Mouse (Mus musculus): ENCODE data around the gene Cass4. TPM values are rescaled to one million over a fixed set of nuclear protein-coding genes. Genes with fewer than 3 reads are reported as not detected.

The Cass4 gene
- polyA plus RNA-seq, 1 experiment from 2014 or later, result 0.31 TPM

DNA sequence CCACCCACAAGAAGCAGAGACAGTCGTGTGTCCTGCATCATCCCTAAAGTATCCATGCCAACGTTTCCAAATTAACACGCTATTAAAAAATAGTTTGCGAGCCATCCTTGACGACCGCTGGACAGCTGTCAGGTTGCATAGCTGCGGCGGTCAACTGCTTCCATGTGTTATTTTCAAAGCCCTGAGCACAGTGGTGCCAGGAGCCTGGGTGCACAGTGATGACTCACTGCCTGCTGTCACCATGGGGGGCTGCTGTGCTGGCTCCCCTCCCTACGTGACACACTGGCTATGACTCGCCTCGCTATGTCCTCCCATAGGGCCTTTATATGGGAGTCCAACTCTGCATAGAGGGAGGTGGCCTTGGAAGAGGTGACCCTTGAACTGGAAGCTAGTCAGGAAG is 17.5 kb downstream of the Cass4 start:
- ATAC-seq (ENCODE audit: insufficient number of reproducible peaks, insufficient read depth, low FRiP score, low TSS enrichment, low read depth), result no peak
- no peak overlapping the region for H3K27ac ChIP-seq

DNA sequence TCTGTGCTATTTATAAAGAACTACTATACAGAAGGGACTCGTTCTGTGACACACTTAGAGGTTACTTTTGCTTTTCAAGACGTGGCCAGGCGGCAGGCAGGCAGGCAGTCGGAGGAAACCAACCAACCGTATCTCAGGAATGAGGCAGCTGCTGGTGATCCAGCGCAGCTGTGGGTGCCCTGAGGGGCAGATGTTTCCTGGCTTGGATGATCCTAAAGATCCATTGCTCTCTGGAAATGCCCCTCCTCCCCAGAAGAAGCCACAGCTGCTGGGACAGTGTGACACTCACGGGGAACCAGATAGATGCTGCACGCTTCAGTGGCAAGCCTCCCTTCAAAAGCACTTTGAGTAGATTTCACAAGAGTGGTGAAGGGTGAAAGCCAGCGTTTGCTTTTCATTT is 18.9 kb downstream of the Cass4 start:
- Histone ChIP-seq H3K9me3 (no peaks in the 10 kb centered on the region), H3K4me1 (replicated peaks) (peaks cover 13% of the 10 kb centered on the region), H3K36me3 (no peaks in the 10 kb centered on the region), H3K27me3 (peaks cover 3% of the 10 kb centered on the region; the same call in 1 of the 2 replicates), H3K9ac (replicated peaks) (no peak overlapping the region), H3K4me2 (0 out of 2 replicates have a peak overlapping the region, but pooled peaks have one; percentile 4), H3K4me3 (replicated peaks) (no peak overlapping the region), H3K27ac (no peak overlapping the region)
- no peak for ATAC-seq (ENCODE audit: insufficient number of reproducible peaks, insufficient read depth, low FRiP score, low TSS enrichment, low read depth)
- WGBS, result 22% methylated on average over 9 of the region's 9 CpGs

More for the DNA sequence above, 17.5 kb downstream of the Cass4 start:
- Histone ChIP-seq H3K9me3 (no peaks in the 10 kb centered on the region), H3K9ac (replicated peaks) (no peak overlapping the region), H3K36me3 (no peaks in the 10 kb centered on the region), H3K4me3 (replicated peaks) (no peak overlapping the region), H3K4me1 (replicated peaks) (peaks cover 13% of the 10 kb centered on the region), H3K27me3 (peaks cover 3% of the 10 kb centered on the region; the same call in 1 of the 2 replicates), H3K4me2 (no peak overlapping the region)
- WGBS, result 70% methylated on average over 11 of the region's 11 CpGs

DNA sequence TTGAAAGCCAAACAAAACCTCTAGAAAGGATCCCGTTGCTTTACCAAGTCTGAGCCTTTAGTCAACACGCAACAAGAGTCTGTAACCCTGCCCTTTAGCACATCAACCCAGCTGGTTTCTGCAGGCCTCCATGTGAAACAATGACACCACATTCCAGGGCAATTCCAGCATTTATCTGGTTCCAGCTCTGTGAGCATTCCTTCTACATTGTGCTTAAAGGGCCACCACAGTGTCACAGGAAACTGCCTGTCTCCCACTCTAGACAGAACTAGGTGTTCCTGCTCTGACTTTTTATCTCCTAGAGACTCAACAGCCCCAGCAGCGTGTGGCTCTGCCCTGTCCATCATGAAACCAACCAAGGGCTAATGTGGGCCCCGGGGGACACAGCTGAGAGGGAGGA is 19.7 kb downstream of the Cass4 start:
- 33% methylated on average over 4 of the region's 4 CpGs for WGBS
- no peaks in the 10 kb centered on the region for H3K9me3 ChIP-seq
- H3K36me3 ChIP-seq, result no peaks in the 10 kb centered on the region
- no peak for ATAC-seq (ENCODE audit: insufficient number of reproducible peaks, insufficient read depth, low FRiP score, low TSS enrichment, low read depth)
- H3K4me2 ChIP-seq, result no peak overlapping the region
- no peak overlapping the region for H3K4me3 ChIP-seq (replicated peaks)
- H3K9ac ChIP-seq (replicated peaks), result no peak overlapping the region
- no peak overlapping the region for H3K27ac ChIP-seq
- peaks cover 13% of the 10 kb centered on the region for H3K4me1 ChIP-seq (replicated peaks)
- peaks cover under 1% of the 10 kb centered on the region; the same call in 1 of the 2 replicates for H3K27me3 ChIP-seq

DNA sequence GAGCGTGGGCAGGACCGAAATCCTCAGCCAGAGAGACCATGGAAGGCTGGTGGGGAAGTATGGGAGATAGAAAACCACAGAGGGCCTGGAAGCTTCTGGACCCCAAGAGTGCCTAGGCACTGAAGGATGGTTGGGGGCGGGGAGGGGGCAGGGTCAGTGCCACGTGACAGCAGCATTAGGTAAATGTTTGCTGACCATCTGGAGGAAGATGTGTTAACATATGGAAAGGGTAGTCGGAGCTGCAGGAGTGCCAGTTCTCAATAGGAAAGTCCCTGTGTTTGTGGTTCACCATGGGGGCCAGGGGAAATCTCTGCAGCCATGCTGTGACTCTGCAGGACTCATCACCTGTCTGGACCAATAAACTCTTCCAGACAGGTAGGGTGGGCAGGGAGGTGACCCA is 20.3 kb downstream of the Cass4 start:
- Histone ChIP-seq H3K4me2 (no peak overlapping the region), H3K4me3 (replicated peaks) (no peak overlapping the region), H3K9ac (replicated peaks) (no peak overlapping the region), H3K27ac (no peak overlapping the region), H3K4me1 (replicated peaks) (peaks cover 13% of the 10 kb centered on the region), H3K9me3 (no peaks in the 10 kb centered on the region), H3K36me3 (no peaks in the 10 kb centered on the region), H3K27me3 (peaks cover under 1% of the 10 kb centered on the region; the same call in 1 of the 2 replicates)
- WGBS, result 49% methylated on average over 5 of the region's 5 CpGs
- ATAC-seq (ENCODE audit: insufficient number of reproducible peaks, insufficient read depth, low FRiP score, low TSS enrichment, low read depth), result no peak

DNA sequence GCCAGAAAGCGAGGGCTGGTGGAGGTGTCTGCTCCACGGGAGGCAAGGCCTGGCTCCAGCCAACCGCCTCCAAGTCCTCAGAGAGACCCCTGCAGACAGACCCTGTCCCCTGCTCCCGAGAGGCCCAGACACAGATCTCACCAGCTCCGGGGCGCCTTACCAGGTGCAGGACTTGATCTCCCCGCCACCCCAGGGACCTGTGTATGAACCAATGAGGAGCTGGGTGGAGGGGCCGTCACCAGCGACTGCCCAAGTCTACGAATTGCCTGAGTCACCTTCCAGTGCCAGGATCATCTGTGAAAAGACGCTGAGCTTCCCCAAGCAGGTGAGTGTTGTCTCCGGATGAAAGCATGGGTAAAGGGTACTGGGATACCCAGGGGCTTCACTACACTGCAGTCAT is 22.6 kb downstream of the Cass4 start:
- no peak overlapping the region for H3K9ac ChIP-seq (replicated peaks)
- no peak for ATAC-seq (ENCODE audit: insufficient number of reproducible peaks, insufficient read depth, low FRiP score, low TSS enrichment, low read depth)
- H3K4me2 ChIP-seq, result no peak overlapping the region
- H3K27ac ChIP-seq, result no peak overlapping the region
- whole genome bisulfite sequencing, result 60% methylated on average over 12 of the region's 12 CpGs
- H3K27me3 ChIP-seq, result peaks cover 3% of the 10 kb centered on the region; the same call in 1 of the 2 replicates
- peaks cover 13% of the 10 kb centered on the region for H3K4me1 ChIP-seq (replicated peaks)
- no peaks in the 10 kb centered on the region for H3K9me3 ChIP-seq
- H3K4me3 ChIP-seq (replicated peaks), result no peak overlapping the region
- H3K36me3 ChIP-seq, result no peaks in the 10 kb centered on the region

DNA sequence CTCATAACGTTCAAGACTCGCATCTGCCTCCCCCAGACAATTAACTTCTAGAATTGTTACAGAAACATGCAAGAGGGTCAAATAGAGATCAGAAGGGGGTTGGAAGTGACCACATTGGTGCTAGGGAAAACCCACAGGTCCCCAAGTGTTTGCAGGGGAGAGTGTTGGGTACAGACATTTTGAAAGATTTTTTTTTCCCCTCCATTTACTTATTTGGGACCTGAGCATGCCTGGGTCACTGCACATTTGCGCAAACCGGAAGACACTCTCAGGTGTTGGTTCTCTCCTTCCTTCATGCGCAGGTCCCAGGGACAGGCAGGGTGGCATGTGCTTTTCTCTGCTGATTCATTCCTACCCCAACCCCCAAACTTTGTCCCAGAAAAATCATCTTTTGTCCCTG is 23.3 kb downstream of the Cass4 start:
- no peak for ATAC-seq (ENCODE audit: insufficient number of reproducible peaks, insufficient read depth, low FRiP score, low TSS enrichment, low read depth)
- Histone ChIP-seq H3K4me2 (no peak overlapping the region), H3K36me3 (no peaks in the 10 kb centered on the region), H3K9me3 (no peaks in the 10 kb centered on the region), H3K4me3 (replicated peaks) (no peak overlapping the region), H3K27ac (no peak overlapping the region), H3K27me3 (peaks cover 3% of the 10 kb centered on the region; the same call in 1 of the 2 replicates), H3K4me1 (replicated peaks) (peaks cover 13% of the 10 kb centered on the region), H3K9ac (replicated peaks) (no peak overlapping the region)
- 90% methylated on average over 5 of the region's 5 CpGs for WGBS

DNA sequence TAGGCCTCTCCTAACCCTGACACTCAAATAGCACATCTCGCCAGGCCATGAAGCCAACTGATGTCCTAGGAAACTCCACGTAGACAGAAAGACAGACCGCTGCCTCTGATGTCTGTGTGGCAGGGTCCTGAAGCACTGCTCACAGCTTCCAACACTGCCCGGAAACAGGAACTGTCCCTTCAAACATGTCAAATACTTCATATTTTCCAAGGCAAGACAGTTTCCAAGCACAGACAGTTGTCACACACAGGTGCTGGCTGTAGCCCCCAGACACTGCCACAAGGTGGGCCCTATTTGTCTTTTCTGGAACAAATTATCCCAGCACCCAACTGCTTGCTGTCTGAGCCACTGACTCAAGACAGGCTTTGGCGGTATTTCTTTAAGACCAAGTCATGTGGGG is 24.6 kb downstream of the Cass4 start:
- no peak for ATAC-seq (ENCODE audit: insufficient number of reproducible peaks, insufficient read depth, low FRiP score, low TSS enrichment, low read depth)
- Histone ChIP-seq H3K4me2 (no peak overlapping the region), H3K27me3 (peaks cover 3% of the 10 kb centered on the region; the same call in 1 of the 2 replicates), H3K4me1 (replicated peaks) (peaks cover 4% of the 10 kb centered on the region; the same call in 1 of the 2 replicates), H3K9ac (replicated peaks) (no peak overlapping the region), H3K4me3 (replicated peaks) (no peak overlapping the region), H3K36me3 (no peaks in the 10 kb centered on the region), H3K27ac (no peak overlapping the region), H3K9me3 (no peaks in the 10 kb centered on the region)
- 93% methylated on average over 5 of the region's 5 CpGs for WGBS

DNA sequence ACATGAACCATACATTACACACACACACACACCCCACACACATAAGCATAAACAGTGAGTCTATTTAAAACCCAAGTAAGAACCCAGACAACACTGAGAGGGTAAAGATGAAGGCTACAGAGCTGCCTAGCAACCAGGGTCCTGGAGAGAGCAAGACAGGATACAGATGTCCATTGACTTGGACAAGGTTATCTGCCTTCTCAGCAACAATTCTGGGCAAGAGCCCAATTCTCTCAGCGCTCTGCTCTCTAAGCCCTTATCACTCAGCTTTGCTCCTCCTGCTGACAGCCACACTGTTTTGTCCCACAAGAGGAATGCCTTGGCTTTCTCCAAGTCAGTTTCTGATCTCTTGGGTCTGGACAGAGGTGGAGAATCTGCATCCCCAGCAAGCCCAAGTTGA is 37.0 kb downstream of the Cass4 start:
- H3K27ac ChIP-seq, result no peak overlapping the region
- no peak overlapping the region for H3K4me2 ChIP-seq
- ATAC-seq (ENCODE audit: insufficient number of reproducible peaks, insufficient read depth, low FRiP score, low TSS enrichment, low read depth), result no peak
- H3K4me3 ChIP-seq (replicated peaks), result no peak overlapping the region
- 0 out of 2 replicates have a peak, but pooled peaks cover 3% of the 10 kb centered on the region for H3K27me3 ChIP-seq
- no peaks in the 10 kb centered on the region for H3K4me1 ChIP-seq (replicated peaks)
- no peaks in the 10 kb centered on the region for H3K36me3 ChIP-seq
- H3K9ac ChIP-seq (replicated peaks), result no peak overlapping the region
- 89% methylated on average over 1 of the region's 1 CpGs for WGBS
- no peaks in the 10 kb centered on the region for H3K9me3 ChIP-seq

DNA sequence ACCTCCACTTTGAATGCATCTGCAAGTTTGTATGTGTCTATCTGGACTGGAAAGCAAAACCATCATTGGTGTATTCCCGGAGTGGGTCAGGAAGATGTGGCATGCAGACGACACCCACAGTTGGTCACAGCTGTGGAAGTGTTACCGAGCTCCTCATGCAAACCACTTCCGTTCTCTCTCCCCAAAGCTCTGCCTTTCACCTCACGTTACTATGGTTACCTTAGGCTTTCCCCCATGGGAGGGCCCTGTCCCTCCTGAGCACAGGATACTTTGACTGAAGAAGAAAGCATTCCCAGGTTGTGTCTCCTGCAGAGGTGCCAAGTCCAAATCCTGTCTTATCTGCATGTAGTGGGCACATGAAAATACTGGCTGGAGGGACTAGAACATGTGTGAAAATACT is 40.2 kb downstream of the Cass4 start:
- no peak for ATAC-seq (ENCODE audit: insufficient number of reproducible peaks, insufficient read depth, low FRiP score, low TSS enrichment, low read depth)
- WGBS, result 51% methylated on average over 5 of the region's 5 CpGs

DNA sequence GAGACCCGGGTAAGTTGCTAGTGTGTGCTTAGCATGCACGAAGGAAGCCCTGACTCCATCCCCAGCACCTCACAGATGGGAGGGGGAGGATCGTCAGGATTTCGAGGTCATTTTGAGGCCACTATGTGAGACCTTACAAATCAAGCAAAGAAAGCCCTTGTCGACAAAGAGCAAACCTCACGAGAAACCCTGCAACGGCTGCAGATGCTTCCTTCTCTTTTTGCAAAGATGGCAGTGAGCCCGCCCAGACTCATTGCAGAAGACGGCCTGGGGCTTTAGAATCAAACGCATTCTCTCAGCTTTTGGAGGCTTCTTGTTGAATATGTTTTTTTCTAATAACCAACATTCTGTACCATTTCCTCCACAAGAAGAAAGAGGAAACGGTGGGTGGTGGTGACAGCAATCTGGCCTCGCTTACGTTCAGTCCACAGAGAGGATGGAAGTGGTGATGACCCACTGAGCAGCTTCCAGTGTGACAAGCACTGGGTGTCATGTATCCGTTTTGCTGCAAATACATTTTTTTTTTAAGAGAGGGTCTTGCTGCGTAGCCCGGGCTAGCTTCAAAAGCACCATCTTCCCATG is 43.9 kb downstream of the Cass4 start:
- Histone ChIP-seq H3K9ac (replicated peaks) (no peak overlapping the region), H3K27me3 (no peaks in the 10 kb centered on the region), H3K4me1 (replicated peaks) (peaks cover 14% of the 10 kb centered on the region), H3K27ac (no peak overlapping the region), H3K4me2 (no peak overlapping the region), H3K36me3 (no peaks in the 10 kb centered on the region), H3K4me3 (replicated peaks) (no peak overlapping the region), H3K9me3 (no peaks in the 10 kb centered on the region)
- ATAC-seq (ENCODE audit: insufficient number of reproducible peaks, insufficient read depth, low FRiP score, low TSS enrichment, low read depth), result no peak
- WGBS, result 70% methylated on average over 16 of the region's 16 CpGs

More for the DNA sequence above, 40.2 kb downstream of the Cass4 start:
- Histone ChIP-seq H3K27ac (no peak overlapping the region), H3K9me3 (no peaks in the 10 kb centered on the region), H3K4me2 (no peak overlapping the region), H3K27me3 (0 out of 2 replicates have a peak, but pooled peaks cover 3% of the 10 kb centered on the region), H3K36me3 (no peaks in the 10 kb centered on the region), H3K4me3 (replicated peaks) (no peak overlapping the region), H3K4me1 (replicated peaks) (no peaks in the 10 kb centered on the region), H3K9ac (replicated peaks) (no peak overlapping the region)

DNA sequence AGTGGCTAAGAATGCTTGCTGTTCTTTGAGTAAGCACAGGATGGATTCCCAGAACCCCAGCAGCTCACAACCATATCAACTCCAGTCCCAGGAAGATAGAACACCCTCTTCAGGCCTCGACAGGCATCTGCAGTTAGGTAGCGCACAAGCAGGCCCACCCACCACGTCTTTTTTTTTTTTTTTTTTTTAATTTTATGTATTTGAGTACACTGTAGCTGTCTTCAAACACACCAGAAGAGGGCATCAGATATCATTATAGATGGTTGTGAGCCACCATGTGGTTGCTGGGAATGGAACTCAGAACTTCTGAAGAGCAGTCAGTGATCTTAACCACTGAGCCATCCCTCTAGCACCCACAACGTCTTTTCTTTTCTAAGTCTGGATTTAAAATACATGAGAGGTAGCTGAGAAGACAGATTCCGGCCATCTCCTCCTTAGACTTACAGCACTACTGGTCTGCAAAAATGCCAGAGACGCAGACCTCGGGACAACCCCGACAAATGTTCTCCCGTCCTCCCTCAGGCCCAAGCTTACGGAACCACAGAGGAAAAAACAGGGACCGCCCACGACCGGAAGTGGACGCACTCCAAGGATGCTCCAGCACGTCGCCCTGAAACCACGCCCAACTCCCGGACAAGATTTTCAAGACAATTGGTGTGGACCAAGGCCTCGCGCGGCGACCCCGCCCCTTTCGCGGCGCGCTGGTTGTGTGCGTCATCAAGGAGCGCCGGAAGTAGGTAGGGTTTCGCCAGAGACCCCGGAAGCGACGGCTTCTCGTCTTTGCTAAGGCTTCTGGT is 46.4 kb downstream of the Cass4 start, which contains the start of gene Rtf2:
Rtf2 (plus strand) TSS at position 714 of the 797 bp plus-strand sequence.
- H3K9me3 ChIP-seq, result no peaks in the 10 kb centered on the region
- H3K27ac ChIP-seq, result 0 out of 2 replicates have a peak within 1 kb of the TSS, but pooled peaks have one; percentile 29
- peaks cover 8% of the 10 kb centered on the region; the same call in 1 of the 2 replicates for H3K36me3 ChIP-seq
- H3K27me3 ChIP-seq, result no peaks in the 10 kb centered on the region
- peak within 1 kb of the TSS; percentile 87 for H3K4me2 ChIP-seq
- peak within 1 kb of the TSS; percentile 69 for H3K9ac ChIP-seq (replicated peaks)
- WGBS, result 2% methylated on average over 35 of the region's 35 CpGs
- H3K4me3 ChIP-seq (replicated peaks), result peak within 1 kb of the TSS; percentile 80
- peaks cover 14% of the 10 kb centered on the region for H3K4me1 ChIP-seq (replicated peaks)
- ATAC-seq (ENCODE audit: insufficient number of reproducible peaks, insufficient read depth, low FRiP score, low TSS enrichment, low read depth), result peak; percentile 95
